Mouse (Mus musculus) C2C12 (cell line): ENCODE data around the gene Slc24a3. TPM values are rescaled to one million over a fixed set of nuclear protein-coding genes. Genes with fewer than 3 reads are reported as not detected.

Experiments used
- H3K27me3 ChIP-seq: one replicate; pipeline ENCODE4 v1.6.1; 2011; ENCODE audit not compliant: control insufficient read depth, insufficient read depth, insufficient read length
- H3K36me3 ChIP-seq: one replicate; pipeline ENCODE4 v1.6.1; 2011; ENCODE audit not compliant: control insufficient read depth, insufficient read depth
- H3K4me3 ChIP-seq: one replicate; pipeline ENCODE4 v1.5.1; 2011; ENCODE audit warnings: mild to moderate bottlenecking, control low read depth; ENCODE audit not compliant: poor library complexity, insufficient read depth, severe bottlenecking
- H3K79me2 ChIP-seq: one replicate; pipeline ENCODE4 v1.6.1; 2011; ENCODE audit not compliant: control insufficient read depth, insufficient read depth
- H3K79me3 ChIP-seq: one replicate; pipeline ENCODE4 v1.6.1; 2011; ENCODE audit warnings: low read depth, control low read depth
- H3ac ChIP-seq: one replicate; pipeline ENCODE3; 2011; ENCODE audit warnings: low read depth; ENCODE audit not compliant: control insufficient read depth, insufficient read length
- CEBPB ChIP-seq: IDR thresholded peaks from one replicate; pipeline ENCODE4 v1.6.1; 2011; ENCODE audit warnings: low read depth, mild to moderate bottlenecking, control low read depth, moderate library complexity
- CTCF ChIP-seq: IDR thresholded peaks from one replicate; pipeline ENCODE4 v1.5.1; 2011; ENCODE audit not compliant: control insufficient read depth, insufficient read depth, insufficient read length
- FOSL1 ChIP-seq: IDR thresholded peaks from one replicate; pipeline ENCODE4 v1.8.0; 2011; ENCODE audit warnings: mild to moderate bottlenecking, low read length; ENCODE audit not compliant: poor library complexity, insufficient read depth, severe bottlenecking
- MAX ChIP-seq: IDR thresholded peaks from one replicate; pipeline ENCODE4 v1.6.1; 2011; ENCODE audit warnings: mild to moderate bottlenecking, control low read depth
- MYOD1 ChIP-seq: IDR thresholded peaks from one replicate; pipeline ENCODE4 v1.6.1; 2011; ENCODE audit warnings: low read depth; ENCODE audit not compliant: control insufficient read depth, insufficient read length
- MYOG ChIP-seq: IDR thresholded peaks from one replicate; pipeline ENCODE4 v1.6.1; 2011; ENCODE audit not compliant: control insufficient read depth, insufficient read length; ENCODE audit errors: extremely low read depth
- USF1 ChIP-seq: IDR thresholded peaks from one replicate; pipeline ENCODE4 v1.6.1; 2011; ENCODE audit warnings: low read depth, mild to moderate bottlenecking, control low read depth, moderate library complexity
- polyA plus RNA-seq: library from polyadenylated mRNA; unstranded; fragments of >200 nt; fragmentation: generic; extraction: Trizol; gene quantifications from one replicate; pipeline ENCODE4 v1.2.1, GENCODE M21; 2012; ENCODE audit warnings: missing spikeins

The Slc24a3 gene
- polyA plus RNA-seq, 1 experiment: 0.35 TPM

DNA sequence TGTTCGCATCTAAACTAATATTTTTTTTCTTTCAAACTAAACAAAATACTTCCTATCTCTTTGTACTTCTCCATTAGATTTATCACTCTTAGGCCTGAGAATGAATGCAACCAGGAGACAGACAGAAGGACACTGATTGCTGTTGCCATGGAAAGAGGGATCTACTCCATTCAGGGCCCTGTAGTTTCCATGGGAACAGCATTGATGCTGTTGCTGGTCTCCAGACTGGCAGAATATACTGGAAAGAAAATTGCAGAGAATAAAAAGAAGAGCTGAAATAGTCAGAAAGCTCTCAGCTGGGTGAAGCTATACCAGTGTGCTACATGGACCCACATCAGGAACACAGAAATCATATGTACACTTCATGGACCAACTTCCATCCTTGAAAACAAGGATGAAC is 272.2 kb downstream of the Slc24a3 start:
- TF ChIP-seq CTCF (no peak), CEBPB (no peak), MYOD1 (no peak), MYOG (no peak), FOSL1 (no peak), USF1 (no peak), MAX (no peak)

DNA sequence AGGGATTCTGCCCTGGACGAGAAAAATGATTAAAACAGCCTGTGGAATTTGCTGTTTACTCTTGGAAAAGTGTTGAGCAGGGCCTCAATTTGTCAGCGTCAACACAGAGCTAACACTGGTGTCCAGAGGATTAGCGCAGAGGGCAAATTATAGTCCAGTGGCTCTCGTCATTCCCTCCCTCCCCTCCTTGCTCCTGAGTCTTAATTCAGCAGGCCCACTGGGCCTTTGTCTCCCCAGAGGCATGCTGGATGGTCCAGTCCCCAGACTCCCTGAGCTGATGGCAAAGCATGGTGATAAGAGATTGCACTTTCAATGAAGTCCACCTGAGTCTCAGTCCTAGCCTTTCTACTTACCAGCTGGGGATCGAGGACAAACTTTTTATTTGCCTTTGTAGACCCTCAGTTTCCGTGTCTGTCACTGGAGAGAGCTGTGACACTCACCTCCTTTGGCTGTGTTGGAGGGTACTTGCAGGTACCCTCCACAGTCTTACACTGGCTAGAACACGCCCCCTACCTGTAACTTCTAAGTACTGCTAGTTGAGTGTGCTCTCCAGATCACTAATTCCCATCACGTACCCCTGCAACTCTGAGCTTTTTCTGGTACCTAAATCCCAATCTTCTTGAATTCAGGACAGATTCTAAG is 289.7 kb downstream of the Slc24a3 start:
- TF ChIP-seq CTCF: no peak
- no peak for TF ChIP-seq CEBPB
- no peak for TF ChIP-seq MYOG
- no peak for TF ChIP-seq MYOD1
- TF ChIP-seq USF1: no peak
- no peak for TF ChIP-seq MAX
- TF ChIP-seq FOSL1: no peak
- H3K79me3 ChIP-seq: no peaks in the 10 kb centered on the region
- H3ac ChIP-seq: no peak overlapping the region
- H3K36me3 ChIP-seq: no peaks in the 10 kb centered on the region
- H3K27me3 ChIP-seq: no peaks in the 10 kb centered on the region
- H3K4me3 ChIP-seq: no peak overlapping the region
- no peaks in the 10 kb centered on the region for H3K79me2 ChIP-seq

More for the DNA sequence above, 272.2 kb downstream of the Slc24a3 start:
- H3K27me3 ChIP-seq: no peaks in the 10 kb centered on the region
- no peaks in the 10 kb centered on the region for H3K79me3 ChIP-seq
- no peaks in the 10 kb centered on the region for H3K79me2 ChIP-seq
- no peak overlapping the region for H3K4me3 ChIP-seq
- H3K36me3 ChIP-seq: no peaks in the 10 kb centered on the region
- no peak overlapping the region for H3ac ChIP-seq

DNA sequence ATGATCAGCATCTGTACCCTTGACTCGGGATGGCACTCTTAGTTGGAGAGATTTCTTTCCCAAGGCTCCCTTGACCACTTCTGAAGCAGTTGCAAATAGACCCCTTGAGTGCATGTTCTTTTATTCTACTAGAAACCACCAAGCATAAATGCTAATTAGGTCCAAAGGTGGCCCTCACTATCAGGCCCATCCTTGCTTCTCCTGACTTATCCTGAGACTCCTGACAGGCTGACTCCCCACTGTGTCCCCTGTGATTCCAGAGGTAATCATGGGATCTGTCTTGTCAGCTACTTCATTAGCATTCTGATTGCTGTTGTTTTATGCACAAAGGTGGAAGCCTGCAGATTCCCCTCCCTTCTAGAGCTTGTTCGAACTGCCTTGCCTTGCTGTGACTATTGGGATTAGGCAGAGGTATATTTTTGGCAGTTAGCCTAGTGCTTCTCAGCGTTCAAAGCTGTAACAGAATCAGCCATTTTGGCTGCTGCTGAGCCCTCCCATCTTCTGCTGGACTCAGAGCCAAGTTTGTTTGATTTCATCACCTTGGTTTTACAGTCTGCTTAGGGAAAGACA is 293.4 kb downstream of the Slc24a3 start:
- H3K79me2 ChIP-seq: no peaks in the 10 kb centered on the region
- no peak overlapping the region for H3K4me3 ChIP-seq
- no peaks in the 10 kb centered on the region for H3K27me3 ChIP-seq
- H3ac ChIP-seq: no peak overlapping the region
- no peaks in the 10 kb centered on the region for H3K79me3 ChIP-seq
- no peaks in the 10 kb centered on the region for H3K36me3 ChIP-seq
- TF ChIP-seq MYOG (no peak), MAX (no peak), MYOD1 (no peak), FOSL1 (no peak)

DNA sequence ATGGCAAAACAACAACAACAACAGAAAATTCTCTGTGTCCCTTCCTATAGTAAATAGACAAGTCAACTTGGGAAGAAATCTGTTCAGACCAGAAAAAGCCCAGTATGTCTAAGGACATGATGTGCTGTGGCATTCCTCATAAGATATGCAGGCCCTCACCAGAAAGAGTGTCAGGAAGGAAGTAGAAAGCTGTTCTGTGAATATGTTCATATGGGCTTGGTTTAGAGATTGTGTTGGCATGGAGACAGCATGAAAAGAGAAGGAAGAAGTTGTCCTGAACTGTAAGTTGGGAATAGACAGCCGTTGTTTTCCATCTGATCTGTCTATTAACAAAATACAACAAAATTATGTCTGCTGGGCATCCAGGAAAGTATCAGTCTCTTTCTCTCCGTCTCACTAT is 294.7 kb downstream of the Slc24a3 start:
- Histone ChIP-seq H3K4me3 (no peak overlapping the region), H3K27me3 (no peaks in the 10 kb centered on the region), H3K79me3 (no peaks in the 10 kb centered on the region), H3K36me3 (no peaks in the 10 kb centered on the region), H3ac (no peak overlapping the region), H3K79me2 (no peaks in the 10 kb centered on the region)
- TF ChIP-seq CEBPB (no peak), MYOD1 (no peak), USF1 (no peak), FOSL1 (no peak), MAX (no peak), MYOG (no peak), CTCF (no peak)

DNA sequence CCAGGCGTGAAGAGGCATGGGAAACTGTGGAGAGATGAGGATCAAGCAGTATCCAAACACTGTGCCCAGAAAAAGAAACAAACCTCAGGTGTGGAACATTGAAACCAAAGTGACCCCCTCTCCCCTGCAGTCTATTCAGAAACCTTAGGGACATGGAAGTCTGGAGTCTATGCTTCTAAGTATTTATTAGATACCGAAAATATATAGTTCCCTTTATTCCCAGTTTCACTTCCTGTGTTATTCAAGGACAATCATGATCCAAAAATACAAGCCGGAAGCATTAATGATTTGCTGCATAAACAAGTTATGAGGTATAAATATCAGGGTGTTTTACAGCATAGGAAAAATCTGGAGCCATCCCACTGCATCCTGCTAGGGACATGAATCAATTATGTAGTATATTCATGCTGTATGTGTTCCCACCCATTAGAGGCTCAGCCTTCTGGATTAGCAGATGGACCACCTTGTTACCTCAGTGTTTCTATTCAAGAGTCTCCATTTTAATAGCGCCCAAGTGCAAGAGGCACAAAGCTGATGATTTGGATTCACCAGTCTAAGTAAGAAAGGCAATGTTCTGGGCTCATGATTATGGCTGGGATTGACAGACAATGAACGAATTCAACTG is 301.3 kb downstream of the Slc24a3 start:
- TF ChIP-seq FOSL1 (no peak), USF1 (no peak), MYOG (no peak), MYOD1 (no peak), CTCF (no peak), MAX (no peak), CEBPB (no peak)
- Histone ChIP-seq H3K79me3 (no peaks in the 10 kb centered on the region), H3K27me3 (no peaks in the 10 kb centered on the region), H3K36me3 (no peaks in the 10 kb centered on the region), H3K4me3 (no peak overlapping the region), H3K79me2 (no peaks in the 10 kb centered on the region), H3ac (no peak overlapping the region)
